Mouse (Mus musculus): Measurements from ENCODE around the gene Lrrc41. TPM values are rescaled to one million over a fixed set of nuclear protein-coding genes. Genes with fewer than 3 reads are reported as not detected.

The Lrrc41 gene
- polyA plus RNA-seq, 1 experiment from 2014 or later: 53.8 TPM

GRCm38 (mm10) chr4:116110695-116111094, 35.6 kb downstream of the Lrrc41 start:
- peaks cover 10% of the 10 kb centered on the region for H3K36me3 ChIP-seq (ENCODE audit: control insufficient read depth, insufficient read depth)
- H3K4me2 ChIP-seq (ENCODE audit: low read depth, low read length): no peak overlapping the region
- 80% methylated on average over 6 of the region's 6 CpGs for whole genome bisulfite sequencing
- H3K27ac ChIP-seq (ENCODE audit: low read length): no peak overlapping the region
- H3K27me3 ChIP-seq (ENCODE audit: control insufficient read depth, insufficient read depth, low read length): no peaks in the 10 kb centered on the region
- ATAC-seq (replicated peaks; ENCODE audit: extremely low read depth, insufficient read depth, low FRiP score): no peak
- no peak overlapping the region for H3K9ac ChIP-seq (ENCODE audit: low read length)
- H3K4me1 ChIP-seq (ENCODE audit: control insufficient read depth, insufficient read depth, low read length): no peaks in the 10 kb centered on the region
- no peak overlapping the region for H3K4me3 ChIP-seq (ENCODE audit: low read length)
- no peaks in the 10 kb centered on the region for H3K9me3 ChIP-seq (replicated peaks; ENCODE audit: control insufficient read depth, low read length)

- Histone ChIP-seq H3K4me1 (ENCODE audit: control insufficient read depth, insufficient read depth, low read length) (no peaks in the 10 kb centered on the region), H3K4me3 (ENCODE audit: low read length) (no peak overlapping the region), H3K27ac (ENCODE audit: low read length) (no peak overlapping the region), H3K9me3 (replicated peaks; ENCODE audit: control insufficient read depth, low read length) (no peaks in the 10 kb centered on the region), H3K4me2 (ENCODE audit: low read depth, low read length) (no peak overlapping the region), H3K27me3 (ENCODE audit: control insufficient read depth, insufficient read depth, low read length) (no peaks in the 10 kb centered on the region), H3K36me3 (ENCODE audit: control insufficient read depth, insufficient read depth) (peaks cover 11% of the 10 kb centered on the region; the same call in 1 of the 2 replicates), H3K9ac (ENCODE audit: low read length) (no peak overlapping the region)
- ATAC-seq (replicated peaks; ENCODE audit: extremely low read depth, insufficient read depth, low FRiP score): no peak
- WGBS: 90% methylated on average over 2 of the region's 2 CpGs
These were observed 36.4 kb downstream of the Lrrc41 start for GRCm38 (mm10) chr4:116111486-116111885.

- H3K27ac ChIP-seq (ENCODE audit: low read length): no peak overlapping the region
These were observed 47.7 kb downstream of the Lrrc41 start for GRCm38 (mm10) chr4:116122762-116123161.

GRCm38 (mm10) chr4:116123602-116124519, 48.8 kb downstream of the Lrrc41 start, which contains the start of the genes Rad54l and Pomgnt1:
TSS of gene Rad54l (minus strand) at chr4:116123690.
TSS of gene Pomgnt1 (plus strand) at chr4:116123840.
- H3K36me3 ChIP-seq (ENCODE audit: control insufficient read depth, insufficient read depth): no peaks in the 10 kb centered on the region
- H3K27ac ChIP-seq (ENCODE audit: low read length): peak within 1 kb of the TSS; percentile 80
- WGBS: 5% methylated on average over 24 of the region's 24 CpGs

More at GRCm38 (mm10) chr4:116122762-116123161, 47.7 kb downstream of the Lrrc41 start:
- H3K4me3 ChIP-seq (ENCODE audit: low read length): peak overlapping the region; percentile 78
- peaks cover 15% of the 10 kb centered on the region for H3K4me1 ChIP-seq (ENCODE audit: control insufficient read depth, insufficient read depth, low read length)
- peak overlapping the region; percentile 82 for H3K4me2 ChIP-seq (ENCODE audit: low read depth, low read length)
- no peaks in the 10 kb centered on the region for H3K27me3 ChIP-seq (ENCODE audit: control insufficient read depth, insufficient read depth, low read length)
- H3K36me3 ChIP-seq (ENCODE audit: control insufficient read depth, insufficient read depth): no peaks in the 10 kb centered on the region
- H3K9ac ChIP-seq (ENCODE audit: low read length): peak overlapping the region; percentile 80
- ATAC-seq (replicated peaks; ENCODE audit: extremely low read depth, insufficient read depth, low FRiP score): no peak
- WGBS: 0% methylated on average over 1 of the region's 1 CpGs
- no peaks in the 10 kb centered on the region for H3K9me3 ChIP-seq (replicated peaks; ENCODE audit: control insufficient read depth, low read length)

GRCm38 (mm10) chr4:116125803-116126386, 50.8 kb downstream of the Lrrc41 start:
- no peaks in the 10 kb centered on the region for H3K36me3 ChIP-seq (ENCODE audit: control insufficient read depth, insufficient read depth)
- no peak overlapping the region for H3K4me2 ChIP-seq (ENCODE audit: low read depth, low read length)
- 92% methylated on average over 4 of the region's 4 CpGs for WGBS
- ATAC-seq (replicated peaks; ENCODE audit: extremely low read depth, insufficient read depth, low FRiP score): no peak
- H3K27ac ChIP-seq (ENCODE audit: low read length): no peak overlapping the region
- no peaks in the 10 kb centered on the region for H3K9me3 ChIP-seq (replicated peaks; ENCODE audit: control insufficient read depth, low read length)
- no peaks in the 10 kb centered on the region for H3K27me3 ChIP-seq (ENCODE audit: control insufficient read depth, insufficient read depth, low read length)
- H3K4me3 ChIP-seq (ENCODE audit: low read length): no peak overlapping the region
- no peak overlapping the region for H3K9ac ChIP-seq (ENCODE audit: low read length)
- H3K4me1 ChIP-seq (ENCODE audit: control insufficient read depth, insufficient read depth, low read length): peaks cover 15% of the 10 kb centered on the region

More at GRCm38 (mm10) chr4:116123602-116124519, 48.8 kb downstream of the Lrrc41 start, which contains the start of the genes Rad54l and Pomgnt1:
- Histone ChIP-seq H3K27me3 (ENCODE audit: control insufficient read depth, insufficient read depth, low read length) (no peaks in the 10 kb centered on the region), H3K9me3 (replicated peaks; ENCODE audit: control insufficient read depth, low read length) (no peaks in the 10 kb centered on the region), H3K4me3 (ENCODE audit: low read length) (peak within 1 kb of the TSS; percentile 78), H3K4me1 (ENCODE audit: control insufficient read depth, insufficient read depth, low read length) (peaks cover 15% of the 10 kb centered on the region), H3K9ac (ENCODE audit: low read length) (peak within 1 kb of the TSS; percentile 80), H3K4me2 (ENCODE audit: low read depth, low read length) (peak within 1 kb of the TSS; percentile 82)
- ATAC-seq (replicated peaks; ENCODE audit: extremely low read depth, insufficient read depth, low FRiP score): peak; percentile 98

GRCm38 (mm10) chr4:116127956-116128355, 52.9 kb downstream of the Lrrc41 start:
- H3K27me3 ChIP-seq (ENCODE audit: control insufficient read depth, insufficient read depth, low read length): no peaks in the 10 kb centered on the region
- H3K4me1 ChIP-seq (ENCODE audit: control insufficient read depth, insufficient read depth, low read length): peaks cover 9% of the 10 kb centered on the region
- WGBS: 78% methylated on average over 6 of the region's 6 CpGs
- ATAC-seq (replicated peaks; ENCODE audit: extremely low read depth, insufficient read depth, low FRiP score): no peak
- H3K36me3 ChIP-seq (ENCODE audit: control insufficient read depth, insufficient read depth): no peaks in the 10 kb centered on the region
- no peak overlapping the region for H3K9ac ChIP-seq (ENCODE audit: low read length)
- no peaks in the 10 kb centered on the region for H3K9me3 ChIP-seq (replicated peaks; ENCODE audit: control insufficient read depth, low read length)
- H3K4me2 ChIP-seq (ENCODE audit: low read depth, low read length): no peak overlapping the region
- no peak overlapping the region for H3K4me3 ChIP-seq (ENCODE audit: low read length)
- H3K27ac ChIP-seq (ENCODE audit: low read length): no peak overlapping the region

GRCm38 (mm10) chr4:116133126-116133525, 58.1 kb downstream of the Lrrc41 start:
- Histone ChIP-seq H3K36me3 (ENCODE audit: control insufficient read depth, insufficient read depth) (no peaks in the 10 kb centered on the region), H3K9ac (ENCODE audit: low read length) (no peak overlapping the region), H3K27me3 (ENCODE audit: control insufficient read depth, insufficient read depth, low read length) (no peaks in the 10 kb centered on the region), H3K9me3 (replicated peaks; ENCODE audit: control insufficient read depth, low read length) (no peaks in the 10 kb centered on the region), H3K4me3 (ENCODE audit: low read length) (no peak overlapping the region), H3K4me1 (ENCODE audit: control insufficient read depth, insufficient read depth, low read length) (no peaks in the 10 kb centered on the region), H3K27ac (ENCODE audit: low read length) (no peak overlapping the region), H3K4me2 (ENCODE audit: low read depth, low read length) (no peak overlapping the region)
- WGBS: 84% methylated on average over 4 of the region's 4 CpGs
- no peak for ATAC-seq (replicated peaks; ENCODE audit: extremely low read depth, insufficient read depth, low FRiP score)

- Histone ChIP-seq H3K4me1 (ENCODE audit: control insufficient read depth, insufficient read depth, low read length) (no peaks in the 10 kb centered on the region), H3K36me3 (ENCODE audit: control insufficient read depth, insufficient read depth) (no peaks in the 10 kb centered on the region), H3K27ac (ENCODE audit: low read length) (no peak overlapping the region), H3K9ac (ENCODE audit: low read length) (no peak overlapping the region), H3K9me3 (replicated peaks; ENCODE audit: control insufficient read depth, low read length) (no peaks in the 10 kb centered on the region), H3K4me2 (ENCODE audit: low read depth, low read length) (no peak overlapping the region), H3K27me3 (ENCODE audit: control insufficient read depth, insufficient read depth, low read length) (no peaks in the 10 kb centered on the region), H3K4me3 (ENCODE audit: low read length) (no peak overlapping the region)
- ATAC-seq (replicated peaks; ENCODE audit: extremely low read depth, insufficient read depth, low FRiP score): no peak
- WGBS: 27% methylated on average over 2 of the region's 2 CpGs
These were observed 59.9 kb downstream of the Lrrc41 start for GRCm38 (mm10) chr4:116134990-116135389.
